Mouse (Mus musculus): Measurements from ENCODE around the gene Spef1.

The Spef1 gene

GRCm38 (mm10) chr2:131205521-131206182 lies 18.6 kb upstream of the Spef1 start:
- DNase-seq: no peak

GRCm38 (mm10) chr2:131204410-131204981 lies 17.4 kb upstream of the Spef1 start:
- DNase-seq: no peak

GRCm38 (mm10) chr2:131203816-131204409 lies 16.8 kb upstream of the Spef1 start:
- no peak for DNase-seq

- no peak for DNase-seq
Measured at GRCm38 (mm10) chr2:131201262-131201661, 14.2 kb upstream of the Spef1 start.

GRCm38 (mm10) chr2:131200710-131201109 lies 13.6 kb upstream of the Spef1 start:
- DNase-seq: no peak

- no peak for DNase-seq
Measured at GRCm38 (mm10) chr2:131196606-131197316, 9.7 kb upstream of the Spef1 start.

- DNase-seq: no peak
Measured at GRCm38 (mm10) chr2:131191005-131191390, 3.9 kb upstream of the Spef1 start.

GRCm38 (mm10) chr2:131190344-131191004 lies 3.4 kb upstream of the Spef1 start:
- DNase-seq: no peak

GRCm38 (mm10) chr2:131189521-131190309 lies 2.6 kb upstream of the Spef1 start:
- no peak for DNase-seq

GRCm38 (mm10) chr2:131188311-131188710 lies 1.2 kb upstream of the Spef1 start:
- no peak for DNase-seq

GRCm38 (mm10) chr2:131187602-131187922 lies 480 bp upstream of the Spef1 start:
- no peak for DNase-seq

- DNase-seq: no peak
Measured at GRCm38 (mm10) chr2:131186343-131186742, 739 bp downstream of the Spef1 start.

GRCm38 (mm10) chr2:131179990-131180587 lies 7.0 kb downstream of the Spef1 start, which contains the start of gene Cenpb:
Cenpb (minus strand) TSS chr2:131180067.
- peak; percentile 86 for DNase-seq

GRCm38 (mm10) chr2:131179246-131179886 lies 7.7 kb downstream of the Spef1 start:
- peak; percentile 71 for DNase-seq

GRCm38 (mm10) chr2:131178828-131179245 lies 8.2 kb downstream of the Spef1 start:
- DNase-seq: no peak

- no peak for DNase-seq
Measured at GRCm38 (mm10) chr2:131177932-131178331, 9.2 kb downstream of the Spef1 start.

- no peak for DNase-seq
Measured at GRCm38 (mm10) chr2:131176491-131176890, 10.6 kb downstream of the Spef1 start.

GRCm38 (mm10) chr2:131175945-131176309 lies 11.2 kb downstream of the Spef1 start:
- DNase-seq: no peak

GRCm38 (mm10) chr2:131175286-131175944 lies 11.7 kb downstream of the Spef1 start:
- DNase-seq: no peak

GRCm38 (mm10) chr2:131174700-131175099 lies 12.4 kb downstream of the Spef1 start:
- DNase-seq: peak; percentile 64

GRCm38 (mm10) chr2:131172322-131172721 lies 14.8 kb downstream of the Spef1 start:
- no peak for DNase-seq
